Mouse (Mus musculus): ENCODE data around the gene Cwc22. TPM values are rescaled to one million over a fixed set of nuclear protein-coding genes. Genes with fewer than 3 reads are reported as not detected.

Gene Cwc22
- polyA plus RNA-seq, 1 experiment from 2014 or later, result 18.6 TPM

GRCm38 (mm10) chr2:77915187-77915586 lies 31.0 kb downstream of the Cwc22 start:
- Histone ChIP-seq H3K4me1 (ENCODE audit: control insufficient read depth, insufficient read depth, low read length) (no peaks in the 10 kb centered on the region), H3K4me3 (ENCODE audit: low read length) (no peak overlapping the region), H3K4me2 (ENCODE audit: low read depth, low read length) (no peak overlapping the region), H3K27me3 (ENCODE audit: control insufficient read depth, insufficient read depth, low read length) (no peaks in the 10 kb centered on the region), H3K9ac (ENCODE audit: low read length) (no peak overlapping the region), H3K9me3 (replicated peaks; ENCODE audit: control insufficient read depth, low read length) (no peaks in the 10 kb centered on the region), H3K36me3 (ENCODE audit: control insufficient read depth, insufficient read depth) (peaks cover 27% of the 10 kb centered on the region), H3K27ac (ENCODE audit: low read length) (no peak overlapping the region)
- ATAC-seq (replicated peaks; ENCODE audit: extremely low read depth, insufficient read depth, low FRiP score), result no peak
- WGBS, result 92% methylated on average over 8 of the region's 8 CpGs

- H3K27me3 ChIP-seq (ENCODE audit: control insufficient read depth, insufficient read depth, low read length), result no peaks in the 10 kb centered on the region
- H3K4me3 ChIP-seq (ENCODE audit: low read length), result no peak overlapping the region
- H3K9me3 ChIP-seq (replicated peaks; ENCODE audit: control insufficient read depth, low read length), result no peaks in the 10 kb centered on the region
- ATAC-seq (replicated peaks; ENCODE audit: extremely low read depth, insufficient read depth, low FRiP score), result no peak
- peaks cover 25% of the 10 kb centered on the region for H3K36me3 ChIP-seq (ENCODE audit: control insufficient read depth, insufficient read depth)
- H3K27ac ChIP-seq (ENCODE audit: low read length), result no peak overlapping the region
- H3K9ac ChIP-seq (ENCODE audit: low read length), result no peak overlapping the region
- no peak overlapping the region for H3K4me2 ChIP-seq (ENCODE audit: low read depth, low read length)
- WGBS, result 75% methylated on average over 2 of the region's 2 CpGs
- no peaks in the 10 kb centered on the region for H3K4me1 ChIP-seq (ENCODE audit: control insufficient read depth, insufficient read depth, low read length)
Observed at GRCm38 (mm10) chr2:77913628-77914027, 32.5 kb downstream of the Cwc22 start.

GRCm38 (mm10) chr2:77912197-77912596 lies 34.0 kb downstream of the Cwc22 start:
- Histone ChIP-seq H3K36me3 (ENCODE audit: control insufficient read depth, insufficient read depth) (peaks cover 27% of the 10 kb centered on the region), H3K4me2 (ENCODE audit: low read depth, low read length) (no peak overlapping the region), H3K9me3 (replicated peaks; ENCODE audit: control insufficient read depth, low read length) (no peaks in the 10 kb centered on the region), H3K27ac (ENCODE audit: low read length) (no peak overlapping the region), H3K4me1 (ENCODE audit: control insufficient read depth, insufficient read depth, low read length) (no peaks in the 10 kb centered on the region), H3K27me3 (ENCODE audit: control insufficient read depth, insufficient read depth, low read length) (no peaks in the 10 kb centered on the region), H3K9ac (ENCODE audit: low read length) (no peak overlapping the region), H3K4me3 (ENCODE audit: low read length) (no peak overlapping the region)
- no peak for ATAC-seq (replicated peaks; ENCODE audit: extremely low read depth, insufficient read depth, low FRiP score)
- WGBS, result 93% methylated on average over 4 of the region's 4 CpGs

GRCm38 (mm10) chr2:77911452-77911851 lies 34.7 kb downstream of the Cwc22 start:
- Histone ChIP-seq H3K9ac (ENCODE audit: low read length) (no peak overlapping the region), H3K27me3 (ENCODE audit: control insufficient read depth, insufficient read depth, low read length) (no peaks in the 10 kb centered on the region), H3K9me3 (replicated peaks; ENCODE audit: control insufficient read depth, low read length) (no peaks in the 10 kb centered on the region), H3K4me3 (ENCODE audit: low read length) (no peak overlapping the region), H3K4me2 (ENCODE audit: low read depth, low read length) (no peak overlapping the region), H3K27ac (ENCODE audit: low read length) (no peak overlapping the region), H3K4me1 (ENCODE audit: control insufficient read depth, insufficient read depth, low read length) (no peaks in the 10 kb centered on the region), H3K36me3 (ENCODE audit: control insufficient read depth, insufficient read depth) (peaks cover 28% of the 10 kb centered on the region)
- WGBS, result 90% methylated on average over 2 of the region's 2 CpGs
- no peak for ATAC-seq (replicated peaks; ENCODE audit: extremely low read depth, insufficient read depth, low FRiP score)

DNA sequence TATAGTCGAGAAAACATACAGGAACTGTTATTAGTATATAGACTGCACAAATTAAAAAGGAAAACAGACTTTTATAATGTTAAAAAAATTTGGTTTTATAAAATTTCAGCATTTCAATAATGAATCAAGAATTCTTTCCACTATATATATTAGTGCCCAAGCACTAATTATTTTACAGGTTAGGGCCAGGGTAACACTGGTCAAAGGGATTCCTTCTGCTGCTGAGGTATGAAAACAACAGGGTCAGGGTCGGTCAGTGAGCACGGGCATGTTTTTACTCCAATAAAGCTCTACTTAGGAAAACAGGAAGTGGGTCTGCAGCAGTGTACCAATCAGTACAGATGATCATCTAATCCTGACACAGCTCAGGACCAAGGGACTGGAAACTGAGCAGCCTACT lies 36.0 kb downstream of the Cwc22 start:
- Histone ChIP-seq H3K27ac (ENCODE audit: low read length) (no peak overlapping the region), H3K9ac (ENCODE audit: low read length) (no peak overlapping the region), H3K27me3 (ENCODE audit: control insufficient read depth, insufficient read depth, low read length) (no peaks in the 10 kb centered on the region), H3K36me3 (ENCODE audit: control insufficient read depth, insufficient read depth) (peaks cover 26% of the 10 kb centered on the region), H3K9me3 (replicated peaks; ENCODE audit: control insufficient read depth, low read length) (no peaks in the 10 kb centered on the region), H3K4me2 (ENCODE audit: low read depth, low read length) (no peak overlapping the region), H3K4me3 (ENCODE audit: low read length) (no peak overlapping the region), H3K4me1 (ENCODE audit: control insufficient read depth, insufficient read depth, low read length) (no peaks in the 10 kb centered on the region)
- no peak for ATAC-seq (replicated peaks; ENCODE audit: extremely low read depth, insufficient read depth, low FRiP score)
- WGBS, result 67% methylated on average over 3 of the region's 3 CpGs

- Histone ChIP-seq H3K36me3 (ENCODE audit: control insufficient read depth, insufficient read depth) (peaks cover 35% of the 10 kb centered on the region), H3K4me1 (ENCODE audit: control insufficient read depth, insufficient read depth, low read length) (no peaks in the 10 kb centered on the region), H3K4me3 (ENCODE audit: low read length) (no peak overlapping the region), H3K27me3 (ENCODE audit: control insufficient read depth, insufficient read depth, low read length) (no peaks in the 10 kb centered on the region), H3K9ac (ENCODE audit: low read length) (no peak overlapping the region), H3K27ac (ENCODE audit: low read length) (no peak overlapping the region), H3K4me2 (ENCODE audit: low read depth, low read length) (no peak overlapping the region), H3K9me3 (replicated peaks; ENCODE audit: control insufficient read depth, low read length) (no peaks in the 10 kb centered on the region)
- no peak for ATAC-seq (replicated peaks; ENCODE audit: extremely low read depth, insufficient read depth, low FRiP score)
- 95% methylated on average over 3 of the region's 3 CpGs for WGBS
Observed at GRCm38 (mm10) chr2:77907164-77907563, 39.0 kb downstream of the Cwc22 start.

DNA sequence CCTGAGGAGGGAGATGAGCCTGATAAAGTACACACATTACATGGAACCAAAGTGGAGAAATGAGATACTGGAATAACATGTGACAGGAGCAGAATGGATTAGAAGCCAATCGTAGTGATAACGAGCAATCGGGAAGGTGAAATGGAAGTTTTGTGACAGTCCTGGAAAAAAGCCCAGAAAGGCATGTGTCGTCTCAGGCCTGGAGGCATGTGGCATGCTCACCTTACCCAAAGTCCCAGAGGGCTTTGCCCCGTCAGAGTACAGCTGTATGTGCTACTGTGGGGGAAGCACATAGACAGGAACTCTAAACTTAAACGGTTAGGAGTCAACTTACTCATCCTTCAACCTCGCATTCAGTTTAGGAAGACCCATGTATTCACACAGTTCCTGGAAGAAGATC lies 41.2 kb downstream of the Cwc22 start:
- Histone ChIP-seq H3K9ac (ENCODE audit: low read length) (no peak overlapping the region), H3K4me1 (ENCODE audit: control insufficient read depth, insufficient read depth, low read length) (no peaks in the 10 kb centered on the region), H3K9me3 (replicated peaks; ENCODE audit: control insufficient read depth, low read length) (no peaks in the 10 kb centered on the region), H3K4me2 (ENCODE audit: low read depth, low read length) (no peak overlapping the region), H3K36me3 (ENCODE audit: control insufficient read depth, insufficient read depth) (peaks cover 33% of the 10 kb centered on the region), H3K27me3 (ENCODE audit: control insufficient read depth, insufficient read depth, low read length) (no peaks in the 10 kb centered on the region), H3K4me3 (ENCODE audit: low read length) (no peak overlapping the region), H3K27ac (ENCODE audit: low read length) (no peak overlapping the region)
- WGBS, result 66% methylated on average over 7 of the region's 7 CpGs
- ATAC-seq (replicated peaks; ENCODE audit: extremely low read depth, insufficient read depth, low FRiP score), result no peak

DNA sequence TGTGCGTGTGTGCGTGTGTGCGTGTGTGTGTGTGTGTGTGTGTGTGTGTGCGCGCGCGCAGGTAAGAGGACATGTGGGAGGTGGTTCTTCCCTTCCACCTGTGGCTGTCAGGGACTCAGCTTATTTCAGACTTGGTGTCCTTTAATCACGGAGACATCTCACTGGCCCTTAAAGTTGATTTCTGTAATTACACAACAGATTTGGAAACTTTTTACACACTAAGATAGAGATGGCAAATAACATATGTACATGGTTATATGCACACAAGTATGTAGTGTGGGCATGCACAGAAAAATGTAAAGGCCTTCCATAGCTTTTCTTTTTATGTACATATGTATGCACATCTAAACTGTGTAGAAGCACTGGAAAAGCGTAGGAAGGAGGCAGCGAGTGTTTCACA lies 41.7 kb downstream of the Cwc22 start:
- ATAC-seq (replicated peaks; ENCODE audit: extremely low read depth, insufficient read depth, low FRiP score), result no peak
- Histone ChIP-seq H3K4me2 (ENCODE audit: low read depth, low read length) (no peak overlapping the region), H3K4me3 (ENCODE audit: low read length) (no peak overlapping the region), H3K4me1 (ENCODE audit: control insufficient read depth, insufficient read depth, low read length) (no peaks in the 10 kb centered on the region), H3K27ac (ENCODE audit: low read length) (no peak overlapping the region), H3K9me3 (replicated peaks; ENCODE audit: control insufficient read depth, low read length) (no peaks in the 10 kb centered on the region), H3K9ac (ENCODE audit: low read length) (no peak overlapping the region), H3K27me3 (ENCODE audit: control insufficient read depth, insufficient read depth, low read length) (no peaks in the 10 kb centered on the region), H3K36me3 (ENCODE audit: control insufficient read depth, insufficient read depth) (peaks cover 33% of the 10 kb centered on the region)
- WGBS, result 87% methylated on average over 10 of the region's 10 CpGs

DNA sequence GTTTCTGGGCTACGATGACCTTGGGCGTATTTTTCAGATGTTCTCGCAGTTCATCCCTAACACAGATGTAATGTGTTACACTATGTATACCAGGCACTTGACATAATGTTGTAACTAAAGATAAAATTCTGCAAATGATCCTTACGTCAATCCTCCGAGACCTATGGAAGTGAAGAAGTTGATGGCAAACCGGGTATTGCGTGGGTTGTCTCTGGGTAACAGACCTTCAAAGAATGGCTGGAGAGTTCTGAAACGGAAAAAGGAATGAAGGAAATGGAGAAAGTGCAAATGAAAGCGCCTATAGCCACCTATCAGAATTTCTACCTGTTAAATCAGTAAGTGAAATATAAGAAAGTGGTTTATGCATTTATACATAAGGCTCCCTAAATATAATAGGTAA lies 42.2 kb downstream of the Cwc22 start:
- 93% methylated on average over 9 of the region's 9 CpGs for WGBS
- Histone ChIP-seq H3K4me2 (ENCODE audit: low read depth, low read length) (no peak overlapping the region), H3K4me1 (ENCODE audit: control insufficient read depth, insufficient read depth, low read length) (no peaks in the 10 kb centered on the region), H3K4me3 (ENCODE audit: low read length) (no peak overlapping the region), H3K27me3 (ENCODE audit: control insufficient read depth, insufficient read depth, low read length) (no peaks in the 10 kb centered on the region), H3K36me3 (ENCODE audit: control insufficient read depth, insufficient read depth) (peaks cover 34% of the 10 kb centered on the region), H3K9me3 (replicated peaks; ENCODE audit: control insufficient read depth, low read length) (no peaks in the 10 kb centered on the region), H3K27ac (ENCODE audit: low read length) (no peak overlapping the region), H3K9ac (ENCODE audit: low read length) (no peak overlapping the region)
- ATAC-seq (replicated peaks; ENCODE audit: extremely low read depth, insufficient read depth, low FRiP score), result no peak

- no peaks in the 10 kb centered on the region for H3K9me3 ChIP-seq (replicated peaks; ENCODE audit: control insufficient read depth, low read length)
- peaks cover 38% of the 10 kb centered on the region for H3K36me3 ChIP-seq (ENCODE audit: control insufficient read depth, insufficient read depth)
- H3K27ac ChIP-seq (ENCODE audit: low read length), result no peak overlapping the region
- no peak overlapping the region for H3K4me3 ChIP-seq (ENCODE audit: low read length)
- no peak for ATAC-seq (replicated peaks; ENCODE audit: extremely low read depth, insufficient read depth, low FRiP score)
- H3K4me1 ChIP-seq (ENCODE audit: control insufficient read depth, insufficient read depth, low read length), result no peaks in the 10 kb centered on the region
- no peaks in the 10 kb centered on the region for H3K27me3 ChIP-seq (ENCODE audit: control insufficient read depth, insufficient read depth, low read length)
- 97% methylated on average over 3 of the region's 3 CpGs for WGBS
- H3K4me2 ChIP-seq (ENCODE audit: low read depth, low read length), result no peak overlapping the region
- H3K9ac ChIP-seq (ENCODE audit: low read length), result no peak overlapping the region
Observed at GRCm38 (mm10) chr2:77903098-77903497, 43.1 kb downstream of the Cwc22 start.

Data from heart, embryonic 16.5 days (tissue).